Mouse (Mus musculus) cerebellum, postnatal 14 days (tissue): ENCODE data around the gene Caly.

Experiments
- DNase-seq, 2 experiments: peaks; one replicate each; pipeline ENCODE4 v3.0.0; 2021; ENCODE audit warnings: mixed read lengths in 2 of 2

Gene Caly

DNA sequence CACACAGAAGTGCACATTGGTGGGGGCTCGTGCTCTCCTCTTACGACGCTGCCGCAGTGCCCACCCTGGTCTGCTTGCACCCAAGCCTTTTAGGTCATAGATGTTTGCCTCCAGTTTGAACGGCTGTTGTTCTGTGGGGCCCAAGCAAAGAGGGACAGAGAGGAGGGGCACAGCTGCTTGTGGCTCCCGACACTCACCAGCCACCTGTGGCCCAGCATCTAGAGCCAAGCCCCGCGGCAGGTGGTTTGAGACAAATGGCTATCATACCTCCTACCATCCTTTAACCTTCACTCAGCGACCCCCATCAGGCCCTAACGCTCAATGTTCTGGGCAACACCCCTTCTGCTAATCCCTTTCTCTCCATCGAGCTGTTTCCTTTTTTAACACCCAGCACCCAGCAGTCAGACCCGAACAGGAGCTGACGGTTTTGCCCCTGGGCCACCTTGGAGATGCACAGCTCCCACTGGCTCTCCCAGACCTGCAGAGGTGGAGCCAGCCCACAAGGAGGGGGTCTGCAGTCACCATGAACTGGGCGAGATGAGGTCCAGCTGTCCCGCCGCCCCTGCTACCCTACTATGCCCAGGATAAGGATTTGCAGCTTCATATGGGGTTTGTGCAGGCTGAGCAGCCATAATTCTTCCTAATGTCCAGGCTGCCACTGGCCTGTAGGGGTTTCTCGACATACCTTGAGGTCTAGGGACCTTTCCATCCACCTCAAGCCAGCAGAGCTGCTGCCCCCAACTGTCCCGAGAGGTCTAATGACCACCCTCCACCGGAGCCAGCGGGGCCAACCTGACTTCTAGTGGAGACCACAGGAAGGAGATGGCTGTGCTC is 723 bp downstream of the Caly start:
- peak; percentile 60 to 63 for DNase-seq

DNA sequence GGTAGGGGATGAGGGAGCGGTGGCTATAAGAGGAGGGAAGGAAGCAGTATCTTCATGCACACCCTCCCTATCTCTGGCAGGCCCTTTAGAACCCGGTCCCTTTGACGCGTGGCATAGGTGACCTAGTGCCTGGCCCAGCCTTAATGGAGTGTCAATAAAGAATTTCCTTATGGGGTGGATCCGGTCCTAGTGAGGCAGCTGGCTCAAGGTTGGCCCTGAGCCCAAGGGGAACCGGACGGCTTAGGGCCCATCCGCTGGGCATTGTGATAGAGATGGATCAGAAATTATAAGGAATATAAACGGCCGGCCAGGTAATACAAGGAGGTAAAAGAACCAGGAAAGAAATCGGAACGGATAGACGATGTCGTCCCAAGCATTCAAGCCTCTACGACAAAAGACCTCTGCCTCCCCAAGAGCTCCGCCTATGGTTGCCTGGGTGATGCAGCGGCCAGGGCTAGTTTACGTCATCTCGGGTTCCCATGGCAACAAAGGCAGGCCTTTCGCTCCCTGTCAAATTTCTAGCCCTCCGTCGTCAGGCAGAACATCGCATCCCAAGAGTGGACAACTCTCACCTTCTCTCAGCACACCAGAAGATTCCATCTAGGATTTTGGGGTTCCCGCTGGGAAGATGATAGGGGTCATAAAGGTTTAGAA is 1.7 kb downstream of the Caly start:
- DNase-seq = peak; percentile 92 to 95

DNA sequence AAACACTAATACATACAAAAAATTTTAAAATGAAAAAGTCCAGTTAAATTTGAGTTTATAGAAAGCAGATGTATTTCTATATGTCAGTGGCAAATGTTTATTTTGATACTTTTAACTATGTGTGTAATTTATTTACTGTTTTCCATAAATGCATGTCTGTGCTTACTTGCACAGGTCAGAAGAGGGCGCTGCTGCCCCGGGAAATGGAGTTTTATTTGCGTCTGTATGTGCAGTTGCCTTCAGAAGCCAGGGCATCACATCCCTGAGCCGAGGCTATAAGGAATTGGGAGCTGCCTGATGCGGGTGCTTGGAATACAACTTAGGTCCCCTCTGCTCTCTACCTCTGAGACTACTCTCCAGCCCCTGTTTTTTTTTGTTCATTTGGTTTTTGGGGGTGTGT is 3.6 kb downstream of the Caly start:
- DNase-seq = peak; percentile 87 to 88

DNA sequence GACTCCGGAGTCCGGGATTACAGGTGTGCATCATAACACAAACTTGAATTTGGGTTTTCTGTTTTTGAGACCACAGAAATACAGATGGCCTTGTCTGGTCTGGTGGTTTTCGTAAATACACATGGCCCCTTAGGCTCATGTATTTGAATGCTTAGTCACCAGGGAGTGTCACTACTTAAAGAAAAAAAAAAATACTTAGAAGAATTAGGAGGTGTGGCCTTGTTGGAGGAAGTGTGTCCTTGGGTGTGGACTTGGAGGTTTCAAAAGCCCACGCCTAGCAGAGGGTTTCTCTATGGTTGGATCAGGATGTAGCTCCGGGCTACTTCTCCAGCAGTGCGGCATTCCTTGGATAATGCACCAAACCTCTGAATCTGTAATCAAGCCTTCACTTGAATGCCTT is 4.7 kb downstream of the Caly start:
- DNase-seq = no peak

DNA sequence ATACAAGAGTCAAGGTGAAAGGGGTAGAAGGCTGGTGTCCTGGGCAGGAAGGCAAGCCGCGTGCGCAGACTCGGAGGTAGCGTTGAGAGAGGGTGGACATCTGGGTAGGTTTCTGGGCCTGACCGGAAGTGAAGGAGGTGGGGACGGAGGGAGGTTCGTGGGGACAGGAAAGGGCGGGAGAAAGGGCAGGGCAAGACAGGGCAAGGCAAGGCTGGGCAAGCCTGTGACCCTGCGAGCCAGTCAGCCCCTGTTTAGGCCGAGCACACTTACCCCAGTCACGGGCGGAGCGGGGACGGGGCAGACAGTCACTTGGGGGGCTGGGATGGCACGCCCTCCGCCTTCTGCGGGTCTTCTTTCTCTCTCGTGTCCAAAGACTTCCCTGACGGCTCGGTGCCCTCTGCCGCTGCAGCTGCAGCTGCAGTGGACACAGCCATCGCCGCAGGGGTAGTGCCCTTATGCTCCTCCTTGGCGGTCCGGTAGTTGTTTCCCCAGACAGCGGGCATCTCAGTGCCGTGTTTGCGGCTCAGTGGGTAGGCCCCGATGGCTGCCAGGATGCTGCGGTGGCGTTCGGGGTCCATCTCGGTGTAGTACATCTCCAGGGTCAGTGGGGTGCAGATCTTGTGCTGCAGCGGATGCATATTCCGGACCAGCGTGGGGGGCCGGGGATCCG is 12.2 kb downstream of the Caly start:
- no peak for DNase-seq

DNA sequence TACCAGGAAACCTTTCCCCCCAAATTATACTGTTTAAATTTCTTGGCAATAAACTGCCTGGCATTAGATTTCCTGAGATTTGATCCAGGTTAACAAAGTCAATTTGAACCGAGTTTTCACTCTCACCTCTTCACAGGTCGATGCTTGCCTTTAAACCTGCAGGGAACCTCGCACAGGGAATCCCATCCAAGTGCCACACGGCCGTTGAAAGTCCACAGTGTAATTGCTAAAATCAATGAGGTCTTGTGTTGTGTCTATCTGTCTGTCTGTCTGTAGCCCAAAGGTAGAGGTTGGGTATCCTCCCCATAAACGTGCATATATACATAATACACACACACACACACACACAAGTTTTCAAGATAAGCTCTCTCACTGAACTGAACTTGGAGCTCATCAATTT is 15.0 kb downstream of the Caly start:
- DNase-seq = no peak

DNA sequence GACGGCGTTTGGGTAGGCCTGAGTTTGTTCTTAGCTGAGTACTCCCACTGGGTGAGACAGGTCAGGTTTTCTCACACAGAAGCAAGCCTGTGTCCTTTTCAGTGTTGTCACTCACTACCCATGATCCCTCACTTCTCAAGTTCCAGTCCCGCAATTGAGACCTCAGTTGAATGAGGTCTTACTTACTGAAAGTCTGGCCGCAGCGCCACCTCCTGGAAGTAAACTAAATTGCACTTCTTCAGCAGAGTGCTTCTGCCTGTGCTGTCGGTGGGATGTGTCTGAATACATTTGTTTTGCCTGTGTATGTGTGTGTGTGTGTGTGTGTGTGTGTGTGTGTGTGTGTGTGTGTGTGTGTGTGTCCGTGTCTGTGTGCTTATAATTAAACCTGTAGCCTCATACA is 19.3 kb downstream of the Caly start:
- peak; percentile 79 to 90 for DNase-seq

DNA sequence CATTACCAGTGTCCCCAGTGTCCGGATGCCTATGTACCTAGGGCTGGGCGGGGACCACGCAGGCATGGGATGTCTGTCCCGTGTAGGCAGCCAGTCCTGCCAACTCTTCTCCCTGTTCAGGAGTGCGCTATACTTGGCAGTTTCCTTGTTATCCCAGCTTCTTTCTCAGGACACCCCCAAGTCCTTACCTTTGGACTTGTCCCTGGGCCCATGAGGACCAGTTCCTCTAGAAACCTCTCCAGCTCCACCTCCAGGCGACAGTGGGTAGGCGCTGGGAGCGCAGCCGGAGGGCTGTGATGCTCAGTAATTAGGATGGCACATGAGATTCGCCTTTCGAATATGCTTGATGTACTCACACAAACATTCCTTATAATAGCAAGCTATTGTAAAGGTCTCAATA is 20.0 kb downstream of the Caly start:
- DNase-seq = peak in 1 of 2 experiments; percentile 61

DNA sequence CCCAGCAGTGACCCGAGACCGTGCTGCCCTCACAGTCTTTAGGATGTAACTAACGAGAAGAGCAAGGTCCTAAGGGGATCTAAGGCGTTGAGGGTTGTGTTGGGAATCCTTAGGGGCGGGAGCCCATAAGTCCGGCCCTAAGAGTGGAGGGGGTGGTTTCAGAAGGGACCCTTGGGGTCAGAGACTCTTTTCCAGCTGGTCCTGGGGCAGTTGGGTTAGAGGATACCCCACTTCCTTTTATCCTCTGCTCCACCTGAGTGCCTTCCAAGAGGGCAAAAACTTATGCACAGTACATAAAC is 20.6 kb downstream of the Caly start:
- DNase-seq = no peak

DNA sequence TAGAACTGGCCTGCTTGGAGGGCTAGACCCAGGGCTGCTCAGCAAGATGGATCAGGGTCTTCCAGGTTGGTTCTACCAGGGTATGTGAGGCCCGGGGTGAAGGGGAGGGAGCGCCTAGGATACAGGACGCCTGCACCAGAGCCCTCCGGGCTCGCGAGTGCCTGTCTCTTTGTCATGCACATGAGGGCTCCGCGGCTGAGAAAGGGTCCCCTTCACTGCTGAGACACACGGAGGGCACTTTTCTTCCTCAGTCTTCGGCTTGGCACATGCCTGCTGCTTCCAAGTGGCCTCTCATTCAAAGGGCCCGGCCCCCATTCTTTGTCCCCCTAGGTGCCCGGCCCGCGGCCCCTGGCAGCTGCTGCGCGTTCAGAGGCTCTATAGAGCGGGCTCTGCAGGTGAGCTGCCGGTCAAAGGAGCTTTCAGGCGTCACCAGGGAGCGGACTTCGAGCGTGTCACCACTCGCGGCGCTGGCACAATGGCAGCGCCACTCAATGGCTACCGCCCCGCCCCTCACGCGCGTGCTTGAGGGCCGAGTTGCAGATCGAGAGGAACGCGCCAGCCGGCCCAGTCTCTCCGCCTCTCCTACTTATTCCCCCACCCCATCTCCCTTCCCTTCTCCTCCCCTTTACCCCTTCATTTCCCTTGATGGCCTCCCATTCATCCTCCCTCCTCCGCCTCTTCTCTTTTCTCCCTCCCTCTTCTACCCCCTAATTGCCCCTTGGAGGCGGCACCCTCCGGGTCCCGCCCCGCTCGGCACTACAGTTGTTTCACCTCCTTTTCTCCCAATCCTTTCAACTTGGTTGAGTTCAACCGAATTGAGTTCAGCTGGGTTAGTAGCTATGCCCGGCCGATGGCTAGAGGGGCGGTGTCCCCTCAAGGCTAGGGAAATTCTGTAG is 21.2 kb downstream of the Caly start:
- peak in 1 of 2 experiments; percentile 51 for DNase-seq

DNA sequence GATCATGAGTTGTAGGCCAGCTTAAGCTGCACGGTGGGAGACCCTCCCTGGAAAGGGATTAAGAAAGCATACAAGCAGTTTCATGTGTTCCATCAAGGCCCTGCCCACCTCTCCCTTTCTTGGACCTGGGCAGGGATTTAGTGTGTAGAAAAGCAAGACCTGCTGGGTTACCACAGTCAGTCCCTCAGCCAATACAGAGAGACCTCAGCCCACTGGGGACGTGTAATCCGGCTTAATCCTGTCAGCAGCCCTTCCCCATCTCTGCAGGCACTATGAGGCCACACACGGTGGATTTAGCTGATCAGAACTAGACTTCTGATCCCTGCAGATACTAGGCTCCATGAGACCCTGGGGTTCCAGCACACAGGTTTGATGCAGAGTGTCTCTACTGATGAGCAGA is 22.7 kb downstream of the Caly start:
- DNase-seq = no peak

DNA sequence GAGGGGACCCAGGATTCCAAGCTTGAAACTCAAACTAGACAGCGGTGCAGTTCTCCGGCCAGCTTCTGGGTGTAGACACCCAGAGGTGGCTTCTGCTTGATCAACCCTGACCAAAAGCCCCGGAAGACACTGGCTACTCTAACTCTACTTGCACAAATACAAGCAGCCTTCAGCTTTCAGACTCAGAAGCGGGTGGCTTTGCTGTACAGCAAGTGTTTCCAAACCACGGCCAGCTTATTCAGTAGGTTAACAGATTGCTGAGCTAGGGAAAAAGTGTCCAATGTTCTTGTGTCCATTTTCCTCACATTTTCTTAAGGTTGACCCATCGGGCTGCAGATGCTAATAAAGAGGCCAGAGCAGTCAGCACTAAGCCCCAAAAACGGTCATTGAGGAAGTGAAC is 23.8 kb downstream of the Caly start:
- no peak for DNase-seq

DNA sequence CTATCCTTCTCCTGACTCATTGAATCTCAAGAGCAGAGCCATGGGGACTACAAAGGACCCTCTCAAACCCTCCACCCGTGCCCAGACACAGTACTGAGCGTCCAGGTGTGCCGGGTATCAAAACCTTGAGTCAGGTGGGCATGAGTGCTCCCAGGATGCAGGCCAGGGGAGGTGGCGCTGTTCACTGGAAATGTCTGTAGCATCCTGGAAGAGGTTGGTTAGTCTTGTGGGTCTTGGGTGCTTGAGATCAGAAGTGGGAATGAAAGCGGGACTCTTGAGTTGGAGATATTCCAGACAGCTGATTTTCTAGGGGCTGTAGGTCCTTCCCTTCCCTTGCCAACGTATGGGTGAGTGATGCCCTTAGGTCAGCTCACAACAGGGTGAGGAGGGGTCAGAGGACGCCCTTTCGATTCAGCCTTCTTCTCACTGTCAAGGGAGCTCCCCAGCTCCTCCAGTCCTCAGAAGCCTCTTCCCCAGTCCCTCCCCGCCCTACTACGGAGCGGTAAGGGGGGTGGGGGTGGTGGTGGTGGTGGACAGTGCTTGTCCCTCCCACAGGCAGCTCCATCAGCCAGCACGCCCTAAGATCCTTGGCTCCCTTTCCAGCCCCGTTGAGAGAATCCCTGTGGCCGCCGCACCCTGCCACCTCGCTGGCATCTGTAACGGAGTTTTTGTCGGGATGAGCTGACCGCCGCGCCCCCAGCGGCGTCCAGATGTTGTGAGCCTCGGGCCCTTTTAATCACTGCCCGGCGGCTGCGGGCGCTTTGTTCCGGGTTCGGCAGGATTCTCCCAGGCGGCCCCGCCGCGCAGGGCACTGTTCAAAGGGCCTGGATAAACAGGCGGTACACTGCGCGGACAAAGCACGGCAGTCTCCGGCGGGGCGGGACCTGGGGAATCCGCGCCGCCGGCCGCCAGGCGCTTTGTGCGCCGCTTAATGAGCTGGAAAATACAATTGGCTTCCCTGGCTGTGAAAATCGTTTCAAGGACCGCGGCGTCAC is 24.6 kb downstream of the Caly start:
- DNase-seq = peak in 1 of 2 experiments; percentile 47

DNA sequence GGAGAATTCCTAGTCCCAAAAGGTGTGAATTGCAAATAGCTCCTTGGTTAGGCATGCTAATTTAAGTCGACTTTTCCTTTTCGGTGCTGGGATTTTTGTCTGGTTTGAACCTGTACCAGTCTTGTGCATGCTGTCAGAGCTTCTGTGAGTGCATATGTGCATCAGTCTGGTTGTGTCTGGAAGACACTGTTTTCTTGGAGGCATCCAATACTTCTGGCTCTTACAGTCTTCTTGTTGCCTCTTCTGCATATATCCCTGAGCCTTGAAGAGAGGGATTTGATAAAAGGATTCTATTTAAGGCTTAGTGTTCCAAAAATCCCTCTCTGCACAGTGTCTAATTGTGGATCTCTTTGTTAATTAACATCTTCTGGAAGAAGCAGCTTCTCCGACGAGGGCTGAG is 28.2 kb downstream of the Caly start:
- DNase-seq = no peak

DNA sequence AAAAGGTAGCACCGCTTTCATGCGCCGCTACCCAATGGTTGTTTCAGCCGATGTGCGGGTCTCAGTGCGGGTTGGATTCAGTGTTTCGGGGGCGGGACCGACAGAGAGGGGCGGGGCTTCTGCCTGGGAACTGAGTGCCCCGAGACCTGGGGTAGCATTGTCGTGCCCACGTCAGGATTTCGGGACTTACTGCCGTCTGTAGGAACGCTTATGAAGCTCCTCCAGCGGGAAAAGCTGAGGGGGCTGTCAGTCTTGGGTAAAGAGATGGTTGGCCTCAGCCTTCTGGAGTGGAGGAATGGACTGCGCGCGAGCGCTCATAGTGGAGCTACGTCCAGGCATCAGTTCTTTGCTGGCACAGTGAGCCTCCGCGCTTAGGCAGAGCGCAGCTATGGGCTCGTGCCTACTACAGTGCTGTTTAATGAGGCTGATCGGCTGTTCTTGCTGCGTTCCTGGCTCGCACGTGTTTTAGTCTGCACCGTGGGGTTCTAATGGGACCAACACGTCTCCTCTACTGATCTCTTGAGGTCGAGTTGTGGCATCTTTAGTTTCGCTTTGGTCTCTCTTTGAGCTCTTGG is 33.1 kb downstream of the Caly start:
- peak; percentile 36 to 38 for DNase-seq

DNA sequence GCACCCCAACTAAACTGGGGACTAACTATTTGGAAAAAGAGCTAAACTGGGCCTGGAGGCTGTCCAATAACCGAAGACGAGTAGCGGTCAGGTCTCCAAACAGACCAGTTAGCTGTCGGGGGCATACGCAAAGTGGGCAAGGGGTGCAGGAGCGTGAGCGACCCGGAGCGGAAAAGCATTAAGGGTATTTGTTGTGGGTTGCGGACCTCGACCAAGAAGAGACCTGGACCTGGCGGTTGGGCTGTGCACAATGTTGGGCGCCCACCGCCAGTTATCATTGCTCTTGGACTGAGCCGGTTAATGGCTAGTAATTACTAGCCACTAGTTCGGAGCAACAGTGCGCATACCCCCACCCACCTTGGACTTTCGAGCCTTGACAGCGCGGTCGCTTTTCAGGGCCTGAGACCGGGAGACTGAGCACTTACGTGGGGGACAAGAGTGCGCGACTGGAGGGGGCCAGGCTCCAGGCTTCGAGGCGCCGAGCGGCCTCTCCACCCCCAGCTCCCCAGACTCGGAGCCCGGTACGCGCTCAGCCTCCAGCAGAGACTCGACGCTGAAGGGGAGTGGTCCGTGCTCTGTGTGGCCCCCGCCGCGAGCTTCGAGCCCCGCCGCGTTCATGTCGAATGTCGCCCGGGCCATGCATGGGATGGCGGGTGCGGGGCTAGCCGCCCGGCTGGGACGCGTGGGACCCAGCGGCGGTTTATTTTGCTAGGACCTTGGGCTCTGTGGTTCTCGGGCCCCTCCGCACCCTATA is 33.8 kb downstream of the Caly start, which contains the start of gene Msx3:
TSS of gene Msx3 (minus strand) at position 729 of the 754 bp plus-strand sequence.
- DNase-seq = no peak

DNA sequence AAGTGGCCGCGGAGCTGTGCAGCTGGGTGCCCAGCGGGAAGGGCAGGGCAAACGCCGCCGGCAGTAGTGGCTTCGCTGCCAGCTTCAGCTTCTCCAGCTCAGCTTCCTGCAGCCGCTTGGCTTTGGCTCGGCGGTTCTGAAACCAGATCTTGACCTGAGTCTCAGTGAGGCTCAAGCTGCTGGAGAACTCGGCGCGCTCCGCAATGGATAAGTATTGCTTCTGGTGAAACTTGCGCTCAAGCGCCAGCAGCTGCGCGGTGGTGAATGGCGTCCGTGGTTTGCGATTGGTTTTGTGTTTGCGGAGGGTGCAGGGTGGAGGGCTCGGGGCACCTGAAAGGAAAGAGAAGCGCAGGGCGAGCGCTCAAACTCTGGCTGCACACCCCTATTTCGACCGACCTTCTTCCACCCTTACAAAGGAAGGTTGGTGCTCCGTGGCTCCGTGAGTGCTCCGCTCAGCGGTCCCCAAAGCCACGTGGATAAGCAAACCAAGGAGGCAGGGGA is 34.5 kb downstream of the Caly start:
- DNase-seq = peak; percentile 29 to 36

DNA sequence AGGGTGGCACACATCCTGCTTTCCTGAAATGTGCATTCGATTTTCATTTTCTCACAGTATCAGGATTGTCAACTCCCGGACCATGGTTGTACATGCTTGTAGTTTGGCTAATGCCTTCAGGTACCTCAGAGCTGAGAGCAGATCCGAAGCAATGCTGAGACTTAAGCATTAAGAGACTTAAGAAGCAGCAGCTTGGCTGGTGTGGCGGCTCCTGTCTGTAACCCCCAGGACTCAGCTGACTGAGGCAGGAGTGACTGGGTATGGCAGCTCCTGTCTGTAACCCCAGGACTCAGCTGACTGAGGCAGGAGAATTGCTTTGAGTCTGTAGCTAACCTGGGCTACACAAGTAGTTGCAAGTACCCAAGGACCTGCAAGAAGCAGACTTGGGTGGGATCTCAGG is 36.8 kb downstream of the Caly start:
- no peak for DNase-seq

DNA sequence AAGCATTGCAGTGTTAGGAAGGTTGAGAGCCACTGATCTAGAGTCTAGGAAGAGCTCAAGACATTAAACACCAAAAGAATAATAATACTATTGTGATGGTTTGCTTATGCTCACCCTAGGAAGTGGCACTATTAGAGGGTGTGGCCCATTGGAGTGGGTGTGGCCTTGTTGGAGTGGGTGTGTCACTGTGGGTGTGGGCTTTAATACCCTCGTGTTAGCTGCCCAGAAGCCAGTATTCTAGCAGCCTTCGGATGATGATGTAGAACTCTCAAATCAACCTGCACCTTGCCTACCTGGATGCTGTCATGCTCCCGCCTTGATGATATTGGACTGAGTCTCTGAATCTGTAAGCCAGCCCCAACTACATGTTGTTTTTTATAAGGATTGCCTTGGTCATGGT is 39.6 kb downstream of the Caly start:
- no peak for DNase-seq

DNA sequence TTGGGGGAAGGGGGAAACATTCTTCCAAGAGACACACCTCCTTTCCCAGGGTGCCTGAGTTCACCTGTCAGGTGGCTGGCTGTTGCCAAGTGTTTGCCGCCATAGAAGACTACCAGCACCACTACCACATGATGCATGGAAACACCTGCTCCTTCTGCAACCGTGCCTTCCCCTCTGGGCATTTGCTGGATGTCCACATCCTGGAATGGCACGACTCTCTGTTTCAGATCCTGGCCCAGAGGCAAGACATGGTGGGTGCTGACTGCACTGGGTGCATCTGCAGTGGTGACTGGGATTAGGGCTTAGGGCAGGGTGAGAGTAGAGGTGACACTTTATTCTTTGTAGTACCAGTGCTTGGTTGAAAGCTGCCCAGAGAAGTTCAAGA is 45.2 kb downstream of the Caly start:
- no peak for DNase-seq
